Mouse (Mus musculus): Measurements from ENCODE around the gene Gpatch2.

DNA sequence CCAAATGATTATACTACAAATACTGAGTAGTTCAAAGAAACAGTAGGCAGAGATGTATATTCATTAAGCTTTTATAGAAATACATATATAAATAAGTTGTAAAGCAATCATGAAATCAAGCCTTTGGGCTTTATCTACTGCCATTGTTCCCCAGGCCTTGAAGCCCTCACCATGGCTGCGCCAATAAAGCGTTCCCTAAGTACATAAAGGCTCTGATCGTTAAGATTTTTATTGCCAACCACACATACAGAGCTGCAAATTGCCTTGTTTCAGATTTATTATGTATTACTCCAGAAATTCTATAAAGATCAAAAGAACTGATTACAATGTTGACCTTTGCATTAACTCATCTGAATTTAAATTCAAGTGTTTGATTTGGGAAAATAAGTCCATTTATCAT, 71.6 kb downstream of the Gpatch2 start:
- TF ChIP-seq TAL1 (IDR thresholded peaks at IDR 0.05; ENCODE audit: low read length): no peak
- no peak for TF ChIP-seq GATA1 (IDR thresholded peaks at IDR 0.05; ENCODE audit: low read length)

Measured in erythroblast, embryonic 14.5 days (primary cell).